Mouse (Mus musculus) CH12.LX (cell line): ENCODE data around the gene Oaz1. TPM values are rescaled to one million over a fixed set of nuclear protein-coding genes. Genes with fewer than 3 reads are reported as not detected.

Source experiments
- DNase-seq: peaks from one replicate; pipeline ENCODE4 v3.0.0-alpha.2; 2013; ENCODE audit errors: extremely low read depth
- H3K27ac ChIP-seq: 2 replicates; pipeline ENCODE4 v1.5.1; 2012; ENCODE audit warnings: low read depth, mild to moderate bottlenecking, control low read depth, moderate library complexity; ENCODE audit not compliant: insufficient read depth
- H3K27me3 ChIP-seq: replicated peaks from 2 replicates; pipeline ENCODE3; 2012; ENCODE audit warnings: inconsistent platforms
- H3K36me3 ChIP-seq, 2 experiments: replicated peaks in 1 of 2; 2 replicates each; pipeline versions ENCODE3 to v1.6.1; 2012; ENCODE audit warnings: inconsistent platforms in 1 of 2, low read length in 1 of 2, mild to moderate bottlenecking in 1 of 2, mixed read lengths in 1 of 2, moderate library complexity in 1 of 2; ENCODE audit not compliant: control insufficient read depth in 1 of 2, insufficient read depth in 1 of 2
- H3K4me1 ChIP-seq, 2 experiments: 2 replicates each; pipeline ENCODE4 v1.6.1; 2012; ENCODE audit warnings: inconsistent platforms in 1 of 2, moderate library complexity in 1 of 2; ENCODE audit not compliant: insufficient read depth in 2 of 2, control insufficient read depth in 1 of 2
- H3K4me2 ChIP-seq: 2 replicates; pipeline ENCODE4 v1.6.1; 2012; ENCODE audit warnings: low read depth, mild to moderate bottlenecking, control low read depth; ENCODE audit not compliant: poor library complexity, insufficient read depth, severe bottlenecking
- H3K4me3 ChIP-seq, 3 experiments: fragments of 150-350 bp in 1 of 3; sonication (generic) in 1 of 3; replicated peaks in 1 of 3; 2 replicates each; pipeline versions ENCODE3 to v1.5.1; 2011 to 2012; ENCODE audit warnings: low read depth in 2 of 3, low read length in 2 of 3, mild to moderate bottlenecking in 2 of 3, moderate library complexity in 2 of 3, control low read depth in 1 of 3, improper control_type of control experiment in 1 of 3, inconsistent platforms in 1 of 3, mixed read lengths in 1 of 3; ENCODE audit not compliant: poor library complexity in 1 of 3
- H3K79me2 ChIP-seq: replicated peaks from 2 replicates; pipeline ENCODE4 v1.6.1; 2012; ENCODE audit warnings: mild to moderate bottlenecking, moderate library complexity; ENCODE audit not compliant: control insufficient read depth, poor library complexity, insufficient read depth, severe bottlenecking; ENCODE audit errors: extremely low read depth
- H3K9ac ChIP-seq: 2 replicates; pipeline ENCODE4 v1.6.1; 2012; ENCODE audit warnings: low read depth, mild to moderate bottlenecking, control low read depth, moderate library complexity; ENCODE audit not compliant: insufficient read depth
- H3K9me3 ChIP-seq: replicated peaks from 2 replicates; pipeline ENCODE3; 2012; ENCODE audit warnings: low read length, inconsistent platforms, mixed read lengths
- CHD1 ChIP-seq: IDR thresholded peaks from 2 replicates; pipeline ENCODE4 v1.6.1; 2012; ENCODE audit warnings: low read depth, low read length, improper control_type of control experiment, inconsistent platforms
- CHD2 ChIP-seq: IDR thresholded peaks from 2 replicates; pipeline ENCODE4 v1.6.1; 2011; ENCODE audit warnings: low read length, improper control_type of control experiment
- E2F4 ChIP-seq: IDR thresholded peaks from 2 replicates; pipeline ENCODE4 v1.6.1; 2011; ENCODE audit warnings: low read depth, low read length, improper control_type of control experiment; ENCODE audit not compliant: insufficient replicate concordance
- GABPA ChIP-seq: IDR thresholded peaks from 2 replicates; pipeline ENCODE4 v1.6.1; 2012; ENCODE audit warnings: low read depth, low read length, improper control_type of control experiment, inconsistent platforms; ENCODE audit not compliant: insufficient replicate concordance
- IRF4 ChIP-seq: IDR thresholded peaks from 2 replicates; pipeline ENCODE4 v1.6.1; 2014; ENCODE audit warnings: low read depth, mild to moderate bottlenecking, inconsistent platforms, low read length, improper control_type of control experiment
- JUN ChIP-seq: IDR thresholded peaks from 2 replicates; pipeline ENCODE4 v1.6.1; 2011; ENCODE audit warnings: low read depth, mild to moderate bottlenecking, low read length, improper control_type of control experiment, moderate library complexity; ENCODE audit not compliant: insufficient read depth
- JUND ChIP-seq: conservative IDR thresholded peaks from 2 replicates; pipeline ENCODE4 v1.6.1; 2011; ENCODE audit warnings: low read depth, low read length, improper control_type of control experiment
- MAX ChIP-seq: IDR thresholded peaks from 2 replicates; pipeline ENCODE4 v1.6.1; 2011; ENCODE audit warnings: low read length, improper control_type of control experiment
- MYC ChIP-seq: IDR thresholded peaks from 2 replicates; pipeline ENCODE4 v1.6.1; 2011; ENCODE audit warnings: low read depth, mild to moderate bottlenecking, improper control_type of control experiment, low read length
- POLR2A ChIP-seq: IDR thresholded peaks from 2 replicates; pipeline ENCODE4 v1.6.1; 2011; ENCODE audit warnings: low read depth, mild to moderate bottlenecking, improper control_type of control experiment, low read length
- RAD21 ChIP-seq: IDR thresholded peaks from 2 replicates; pipeline ENCODE4 v1.6.1; 2011; ENCODE audit warnings: low read depth, mild to moderate bottlenecking, low read length, improper control_type of control experiment, moderate library complexity
- RCOR1 ChIP-seq: conservative IDR thresholded peaks from 2 replicates; pipeline ENCODE4 v1.6.1; 2012; ENCODE audit warnings: low read depth, mild to moderate bottlenecking, inconsistent platforms, low read length, improper control_type of control experiment
- SIN3A ChIP-seq: IDR thresholded peaks from 2 replicates; pipeline ENCODE4 v1.6.1; 2012; ENCODE audit warnings: low read length, improper control_type of control experiment, inconsistent platforms
- TBP ChIP-seq: conservative IDR thresholded peaks from 2 replicates; pipeline ENCODE4 v1.6.1; 2011; ENCODE audit warnings: low read depth, low read length, improper control_type of control experiment
- UBTF ChIP-seq: IDR thresholded peaks from 2 replicates; pipeline ENCODE4 v1.6.1; 2012; ENCODE audit warnings: low read depth, mild to moderate bottlenecking, inconsistent platforms, low read length, improper control_type of control experiment, moderate library complexity
- USF2 ChIP-seq: conservative IDR thresholded peaks from 2 replicates; pipeline ENCODE4 v1.6.1; 2011; ENCODE audit warnings: low read depth, low read length, improper control_type of control experiment
- ZC3H11A ChIP-seq: IDR thresholded peaks from 2 replicates; pipeline ENCODE4 v1.6.1; 2012; ENCODE audit warnings: low read depth, mild to moderate bottlenecking, inconsistent platforms, low read length, improper control_type of control experiment
- ZKSCAN1 ChIP-seq: IDR thresholded peaks from 2 replicates; pipeline ENCODE4 v1.6.1; 2012; ENCODE audit warnings: low read depth, inconsistent platforms, low read length, improper control_type of control experiment, borderline replicate concordance
- dilution Hi-C: fragments of 300-500 bp; cut with MboI; formaldehyde crosslinking; loops from 2 replicates; pipeline ENCODE4 v1.14.3; 2020; ENCODE audit warnings: low sequenced_read_pairs; ENCODE audit not compliant: extremely low pct_unique_long_range_greater_than_20kb, extremely low pct_ligation_motif_present
- in situ Hi-C: fragments of 300-500 bp; cut with MboI; formaldehyde crosslinking; loops from 3 replicates; pipeline ENCODE4 v1.14.3; 2019; ENCODE audit warnings: low sequenced_read_pairs, low pct_ligation_motif_present, low pct_unique_long_range_greater_than_20kb, mixed read lengths
- polyA plus RNA-seq: library from polyadenylated mRNA; unstranded; fragments of >175 nt; gene quantifications from 2 replicates; pipeline ENCODE4 v1.2.1, GENCODE M21; 2012; ENCODE audit warnings: low read depth; ENCODE audit not compliant: insufficient read length
- total RNA-seq, 2 experiments: library from RNA; depleted of rRNA; stranded (reverse); fragments of 300-350 nt in 1 of 2; fragments of >200 nt in 1 of 2; gene quantifications; 2 replicates each; pipeline ENCODE4 v1.2.3; 2012 to 2014

Gene Oaz1
- total and polyA plus RNA-seq, 3 experiments = 646 to 1,081 (median 899) TPM

- Histone ChIP-seq H3K4me3 (no peak overlapping the region), H3K36me3 (peaks cover 0 to 11% of the 10 kb centered on the region in 2 experiments), H3K79me2 (no peaks in the 10 kb centered on the region), H3K27me3 (no peaks in the 10 kb centered on the region), H3K27ac (no peak overlapping the region), H3K4me1 (peaks cover 10 to 17% of the 10 kb centered on the region in 2 experiments), H3K9me3 (no peaks in the 10 kb centered on the region), H3K4me2 (no peak overlapping the region), H3K9ac (no peak overlapping the region)
- no peak for DNase-seq
- no peak for TF ChIP-seq JUN
- no peak for TF ChIP-seq RCOR1
- no peak for TF ChIP-seq ZC3H11A
- no peak for TF ChIP-seq JUND
- TF ChIP-seq CHD2 = no peak
- no peak for TF ChIP-seq MAX
- no peak for TF ChIP-seq UBTF
- TF ChIP-seq E2F4 = no peak
- no peak for TF ChIP-seq MYC
- no peak for TF ChIP-seq CHD1
- no peak for TF ChIP-seq ZKSCAN1
- dilution Hi-C loops (no loop called here), in situ Hi-C loops (no loop called here)
Observed at GRCm38 (mm10) chr10:80812391-80813041, 13.9 kb upstream of the Oaz1 start.

DNA sequence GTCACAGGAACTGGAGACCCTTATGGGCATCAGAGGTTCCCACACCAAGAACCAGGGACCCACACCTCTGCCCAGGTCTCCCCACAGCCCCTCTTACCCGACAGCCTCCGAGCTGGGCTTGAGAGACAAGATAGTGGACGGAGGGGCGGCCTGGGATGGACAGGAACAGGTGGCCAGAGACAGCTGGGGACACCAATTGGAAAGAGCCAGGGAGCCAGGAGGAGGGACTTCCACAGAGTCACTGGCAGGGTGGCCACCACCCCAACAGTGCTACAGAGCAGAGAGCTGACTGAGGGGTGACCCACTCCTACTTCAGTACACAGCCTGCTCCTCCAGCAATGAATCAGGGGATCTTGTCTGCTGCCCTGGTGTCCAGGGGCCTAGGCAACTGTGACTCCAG lies 13.1 kb upstream of the Oaz1 start, which contains the start of gene Jsrp1:
Gene Jsrp1 (minus strand): TSS at position 133 of the 400 bp plus-strand sequence.
- Histone ChIP-seq H3K4me3 (no peak within 1 kb of the TSS), H3K27ac (no peak within 1 kb of the TSS), H3K27me3 (no peaks in the 10 kb centered on the region), H3K36me3 (peaks cover 0 to 4% of the 10 kb centered on the region in 2 experiments), H3K4me1 (peaks cover 10 to 17% of the 10 kb centered on the region in 2 experiments), H3K9ac (no peak within 1 kb of the TSS), H3K9me3 (no peaks in the 10 kb centered on the region), H3K79me2 (no peaks in the 10 kb centered on the region)
- dilution Hi-C loops = no loop called here
- TF ChIP-seq GABPA (no peak), RAD21 (no peak), MAX (no peak), TBP (no peak), USF2 (no peak), IRF4 (no peak), SIN3A (no peak), POLR2A (no peak)
- TF ChIP-seq, all 38 proteins: peak for 0
- no peak for DNase-seq
- no peak within 1 kb of the TSS for H3K4me2 ChIP-seq
- in situ Hi-C loops = no loop called here
